Mouse (Mus musculus) liver, embryonic 14.5 days (tissue): ENCODE data around the gene Ccr6. TPM values are rescaled to one million over a fixed set of nuclear protein-coding genes. Genes with fewer than 3 reads are reported as not detected.

Experiments
- ATAC-seq: fragments of 200-750 bp; cut with Nextera tagmentation; 2 replicates; pipeline ENCODE4 v1.8.0; 2017; ENCODE audit warnings: moderate number of reproducible peaks, mild to moderate bottlenecking, moderate library complexity; ENCODE audit not compliant: insufficient read depth
- DNase-seq, 3 experiments: peaks; one replicate each; pipeline ENCODE4 v3.0.0-alpha.2; 2012 to 2013; ENCODE audit warnings: low read depth in 3 of 3, low spot score in 3 of 3
- H3K27ac ChIP-seq: fragments of 300-500 bp; sonication (generic); 2 replicates; pipeline ENCODE4 v1.5.1; 2014; ENCODE audit warnings: moderate library complexity, mild to moderate bottlenecking, control low read depth, inconsistent platforms
- H3K27me3 ChIP-seq: fragments of 300-500 bp; sonication (generic); 2 replicates; pipeline ENCODE4 v1.6.1; 2014; ENCODE audit warnings: mild to moderate bottlenecking, low read length, moderate library complexity; ENCODE audit not compliant: control insufficient read depth, insufficient read depth
- H3K36me3 ChIP-seq: fragments of 300-500 bp; sonication (generic); replicated peaks from 2 replicates; pipeline ENCODE4 v1.6.1; 2014; ENCODE audit warnings: low read depth; ENCODE audit not compliant: control insufficient read depth, insufficient read depth
- H3K4me1 ChIP-seq, 2 experiments: fragments of 200-500 bp in 1 of 2; fragments of 300-500 bp in 1 of 2; sonication (generic) in 1 of 2; replicated peaks; 2 replicates each; pipeline ENCODE4 v1.6.1; 2012 to 2014; ENCODE audit warnings: antibody characterized with exemption in 1 of 2, inconsistent platforms in 1 of 2, low read length in 1 of 2; ENCODE audit not compliant: control insufficient read depth in 2 of 2, insufficient read depth in 2 of 2
- H3K4me2 ChIP-seq: fragments of 300-500 bp; sonication (generic); 2 replicates; pipeline ENCODE4 v1.6.1; 2014; ENCODE audit warnings: low read depth, mild to moderate bottlenecking, control low read depth, moderate library complexity
- H3K4me3 ChIP-seq, 2 experiments: fragments of 200-500 bp in 1 of 2; fragments of 300-500 bp in 1 of 2; sonication (generic) in 1 of 2; 2 replicates each; pipeline ENCODE4 v1.5.1; 2012 to 2014; ENCODE audit warnings: low read depth in 2 of 2, low read length in 2 of 2, mild to moderate bottlenecking in 2 of 2, control low read depth in 1 of 2, inconsistent platforms in 1 of 2, moderate library complexity in 1 of 2; ENCODE audit not compliant: insufficient read depth in 1 of 2
- H3K9ac ChIP-seq: fragments of 300-500 bp; sonication (generic); replicated peaks from 2 replicates; pipeline ENCODE4 v1.6.1; 2014; ENCODE audit warnings: mild to moderate bottlenecking, control low read depth, moderate library complexity
- H3K9me3 ChIP-seq: fragments of 300-500 bp; sonication (generic); 2 replicates; pipeline ENCODE4 v1.6.1; 2016; ENCODE audit warnings: low read length, mixed read lengths; ENCODE audit not compliant: control insufficient read depth
- CTCF ChIP-seq: IDR thresholded peaks from 2 replicates; pipeline ENCODE4 v1.5.1; 2016; ENCODE audit warnings: antibody characterized with exemption, low read depth, control low read depth
- EP300 ChIP-seq: IDR thresholded peaks from 2 replicates; pipeline ENCODE4 v1.6.1; 2016; ENCODE audit warnings: antibody characterized with exemption, low read depth
- WGBS: fragments of 180-500 bp; shearing (Covaris S2); extraction: QIAGEN DNeasy Blood & Tissue Kit; methylation state at CpG from one replicate; pipeline ENCODE4 v1.1.7; 2014; ENCODE audit not compliant: insufficient replicate concordance; 5-methylcytosine and 5-hydroxymethylcytosine counted together
- polyA plus RNA-seq, 2 experiments: library from polyadenylated mRNA; depleted of rRNA in 1 of 2; stranded (reverse) in 1 of 2; unstranded in 1 of 2; fragments of >200 nt; fragmentation: Nextera tagmentation in 1 of 2; extraction: Ambion mirVana in 1 of 2; gene quantifications; 2 replicates each; pipeline versions ENCODE4 v1.2.1 to v1.2.3; 2012 to 2014

Ccr6 gene
- polyA plus RNA-seq, 2 experiments = 0.04 TPM; not detected in 1

- no peak overlapping the region for H3K4me3 ChIP-seq
- DNase-seq (no peak), ATAC-seq (peak; percentile 46; the same call in 1 of the 2 replicates)
- H3K36me3 ChIP-seq = no peaks in the 10 kb centered on the region
- 22% methylated on average over 6 of the region's 6 CpGs for WGBS
- peaks cover 0 to 10% of the 10 kb centered on the region in 2 experiments; a peak in 2 of 4 replicates for H3K4me1 ChIP-seq
- TF ChIP-seq EP300 (no peak), CTCF (no peak)
- H3K27me3 ChIP-seq = no peaks in the 10 kb centered on the region
- no peak overlapping the region for H3K9ac ChIP-seq
- H3K27ac ChIP-seq = no peak overlapping the region
- H3K4me2 ChIP-seq = no peak overlapping the region
- H3K9me3 ChIP-seq = no peaks in the 10 kb centered on the region
These were observed 36.4 kb downstream of the Ccr6 start for GRCm38 (mm10) chr17:8272054-8272749.

DNA sequence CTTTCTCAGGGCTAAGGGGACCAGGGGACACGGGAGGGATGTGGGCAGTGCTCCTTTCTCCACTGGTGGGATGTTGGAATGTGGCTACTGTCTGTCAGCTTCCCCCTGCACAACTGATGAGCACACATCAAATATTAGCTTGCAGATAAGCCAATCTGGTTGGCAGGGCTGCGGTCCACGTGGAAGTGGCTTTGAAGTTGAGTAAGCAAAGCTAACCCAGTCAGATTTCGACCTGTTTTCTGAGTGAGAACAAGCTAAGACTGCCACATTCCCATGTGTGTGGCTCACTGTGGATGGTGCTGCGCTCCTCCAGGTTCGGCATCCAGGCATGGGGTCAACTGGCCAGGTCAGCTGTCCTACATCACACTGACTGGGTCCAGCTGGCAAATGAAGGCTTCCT lies 37.1 kb downstream of the Ccr6 start:
- no peaks in the 10 kb centered on the region for H3K27me3 ChIP-seq
- WGBS = 46% methylated on average over 6 of the region's 6 CpGs
- DNase-seq = no peak
- H3K27ac ChIP-seq = no peak overlapping the region
- H3K4me1 ChIP-seq = peaks cover 0 to 10% of the 10 kb centered on the region in 2 experiments; a peak in 2 of 4 replicates
- peak; percentile 55 for ATAC-seq
- TF ChIP-seq CTCF (no peak), EP300 (no peak)
- no peaks in the 10 kb centered on the region for H3K36me3 ChIP-seq
- H3K4me3 ChIP-seq = no peak overlapping the region
- no peak overlapping the region for H3K9ac ChIP-seq
- no peaks in the 10 kb centered on the region for H3K9me3 ChIP-seq
- H3K4me2 ChIP-seq = no peak overlapping the region

DNA sequence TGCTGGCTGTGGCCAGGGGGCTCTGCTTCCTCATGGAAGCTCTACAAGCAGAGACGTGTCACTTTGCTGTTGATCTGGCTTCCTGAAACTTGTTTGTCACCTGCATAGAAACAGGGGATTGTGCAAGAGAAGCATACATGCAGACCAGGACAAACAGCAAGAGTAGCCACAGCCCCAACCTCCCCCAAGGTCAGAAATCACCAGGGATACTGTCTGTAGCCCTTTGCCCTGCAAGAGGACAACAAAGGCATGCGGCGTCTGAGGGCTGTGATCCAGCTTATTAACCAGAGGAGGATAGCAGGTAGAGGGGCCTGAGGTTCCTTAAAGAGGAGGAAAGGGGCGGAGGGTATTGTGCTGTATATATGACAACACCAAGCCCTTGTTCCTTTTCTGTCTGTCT lies 40.2 kb downstream of the Ccr6 start:
- WGBS = 48% methylated on average over 4 of the region's 4 CpGs
- Histone ChIP-seq H3K27me3 (no peaks in the 10 kb centered on the region), H3K27ac (no peak overlapping the region), H3K36me3 (no peaks in the 10 kb centered on the region), H3K9me3 (no peaks in the 10 kb centered on the region), H3K4me1 (peaks cover 0 to 10% of the 10 kb centered on the region in 2 experiments; a peak in 2 of 4 replicates), H3K4me2 (no peak overlapping the region), H3K4me3 (no peak overlapping the region), H3K9ac (no peak overlapping the region)
- no peak for DNase-seq
- ATAC-seq = peak; percentile 5; the same call in 1 of the 2 replicates
- no peak for TF ChIP-seq CTCF
- TF ChIP-seq EP300 = no peak

DNA sequence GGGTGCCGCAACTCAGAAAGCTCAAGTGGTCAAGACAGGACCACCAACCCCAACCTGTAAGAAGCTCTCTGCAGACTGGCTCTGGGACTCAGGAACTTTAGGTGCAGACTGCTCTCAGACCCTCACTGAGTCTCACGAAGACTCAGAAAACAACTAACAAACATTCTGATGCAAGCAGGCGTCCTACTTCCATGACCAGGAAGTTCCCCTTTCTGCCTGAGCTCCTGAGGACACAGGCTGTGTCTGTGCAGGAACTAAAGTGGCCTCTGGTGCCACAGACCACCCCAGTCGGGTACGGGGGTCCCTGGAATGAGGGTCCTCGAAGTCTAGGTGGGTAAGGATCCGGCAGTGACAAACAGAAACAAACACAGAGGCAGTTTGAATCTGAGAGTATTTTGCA lies 40.8 kb downstream of the Ccr6 start:
- no peak for DNase-seq
- Histone ChIP-seq H3K27ac (no peak overlapping the region), H3K27me3 (no peaks in the 10 kb centered on the region), H3K9me3 (no peaks in the 10 kb centered on the region), H3K4me2 (no peak overlapping the region), H3K36me3 (no peaks in the 10 kb centered on the region), H3K9ac (no peak overlapping the region), H3K4me3 (no peak overlapping the region), H3K4me1 (peaks cover 0 to 9% of the 10 kb centered on the region in 2 experiments; a peak in 2 of 4 replicates)
- no peak for ATAC-seq
- WGBS = 42% methylated on average over 7 of the region's 7 CpGs
- TF ChIP-seq CTCF (no peak), EP300 (no peak)

- no peak for ATAC-seq
- H3K27me3 ChIP-seq = no peaks in the 10 kb centered on the region
- WGBS = 88% methylated on average over 3 of the region's 3 CpGs
- H3K9me3 ChIP-seq = no peaks in the 10 kb centered on the region
- TF ChIP-seq EP300 (no peak), CTCF (no peak)
- no peak overlapping the region for H3K27ac ChIP-seq
- peaks cover 0 to 8% of the 10 kb centered on the region in 2 experiments; a peak in 2 of 4 replicates for H3K4me1 ChIP-seq
- H3K4me3 ChIP-seq = no peak overlapping the region
- H3K4me2 ChIP-seq = no peak overlapping the region
- H3K36me3 ChIP-seq = no peaks in the 10 kb centered on the region
- DNase-seq = no peak
- no peak overlapping the region for H3K9ac ChIP-seq
These were observed 41.4 kb downstream of the Ccr6 start for GRCm38 (mm10) chr17:8277266-8277665.
